Mouse (Mus musculus): ENCODE data around the gene Wdfy1.

Gene Wdfy1

GRCm38 (mm10) chr1:79711147-79712126 lies 64.5 kb downstream of the Wdfy1 start:
- DNase-seq (ENCODE audit: low spot score in 2 of 2) = peak; percentile 50 to 64

GRCm38 (mm10) chr1:79710678-79711077 lies 65.3 kb downstream of the Wdfy1 start:
- DNase-seq (ENCODE audit: low spot score in 2 of 2) = peak; percentile 25 to 41

- no peak for DNase-seq (ENCODE audit: low spot score in 2 of 2)
Measured at GRCm38 (mm10) chr1:79710216-79710615, 65.7 kb downstream of the Wdfy1 start.

- DNase-seq (ENCODE audit: low spot score in 2 of 2) = no peak
Measured at GRCm38 (mm10) chr1:79707383-79707782, 68.6 kb downstream of the Wdfy1 start.

DNA sequence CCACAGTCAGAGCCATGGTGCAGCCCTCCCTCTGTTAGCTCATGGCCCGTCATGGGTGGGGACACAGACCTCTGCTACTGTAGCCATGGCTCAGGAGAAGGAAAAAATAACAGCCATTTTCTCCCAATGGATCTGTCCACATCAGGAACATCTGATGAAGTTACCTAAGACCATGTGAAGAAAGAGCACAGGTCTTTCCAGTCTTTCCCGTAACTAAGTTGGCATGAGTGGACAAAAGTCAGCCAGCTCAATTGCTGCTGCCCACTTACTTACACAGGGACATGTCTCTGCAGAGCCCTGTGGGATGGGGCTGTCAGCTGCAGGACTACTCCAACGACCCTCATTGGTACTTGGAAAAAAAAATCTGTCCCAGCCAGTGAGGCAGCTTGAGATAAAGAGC lies 69.2 kb downstream of the Wdfy1 start:
- DNase-seq (ENCODE audit: low spot score in 2 of 2) = no peak

DNA sequence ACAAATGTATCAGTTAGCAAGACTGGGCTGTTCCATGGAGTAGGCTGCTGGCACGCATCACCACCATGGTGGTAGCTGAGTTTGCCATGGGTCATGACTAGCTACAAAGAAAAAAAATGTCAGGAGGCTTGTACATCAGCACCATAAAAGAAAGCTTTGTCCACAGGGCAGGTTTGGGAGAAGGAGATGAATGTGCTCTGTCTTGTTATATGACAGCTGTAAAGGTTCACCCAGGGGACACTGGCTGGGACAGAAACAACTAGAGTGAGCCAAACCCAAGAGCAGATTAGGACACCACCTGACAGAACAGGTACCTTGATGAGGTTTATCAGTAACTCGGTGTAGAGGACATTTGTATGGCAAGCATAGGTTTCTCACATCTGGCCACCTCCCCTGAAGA lies 71.3 kb downstream of the Wdfy1 start:
- no peak for DNase-seq (ENCODE audit: low spot score in 2 of 2)

GRCm38 (mm10) chr1:79703520-79703919 lies 72.4 kb downstream of the Wdfy1 start:
- DNase-seq (ENCODE audit: low spot score in 2 of 2) = no peak

DNA sequence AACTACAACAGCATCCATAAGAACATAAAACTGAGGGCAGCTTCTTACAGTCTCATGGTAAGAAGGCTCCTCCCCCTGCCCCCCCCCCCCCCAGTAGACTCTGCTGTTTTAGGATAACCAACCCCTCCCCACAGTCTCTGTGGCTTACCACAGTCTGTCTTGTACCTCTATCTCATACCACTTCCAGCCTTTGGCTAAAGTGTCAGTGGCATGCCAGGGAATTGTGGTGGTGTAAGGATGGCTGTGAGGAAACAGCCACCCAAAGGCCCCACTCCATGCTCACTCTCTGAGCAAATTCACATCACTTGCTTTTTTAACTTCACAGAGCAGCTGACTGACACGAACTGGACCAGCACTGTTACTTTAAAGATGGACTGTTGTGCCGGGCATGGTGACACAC lies 77.4 kb downstream of the Wdfy1 start:
- no peak for DNase-seq (ENCODE audit: low spot score in 2 of 2)

DNA sequence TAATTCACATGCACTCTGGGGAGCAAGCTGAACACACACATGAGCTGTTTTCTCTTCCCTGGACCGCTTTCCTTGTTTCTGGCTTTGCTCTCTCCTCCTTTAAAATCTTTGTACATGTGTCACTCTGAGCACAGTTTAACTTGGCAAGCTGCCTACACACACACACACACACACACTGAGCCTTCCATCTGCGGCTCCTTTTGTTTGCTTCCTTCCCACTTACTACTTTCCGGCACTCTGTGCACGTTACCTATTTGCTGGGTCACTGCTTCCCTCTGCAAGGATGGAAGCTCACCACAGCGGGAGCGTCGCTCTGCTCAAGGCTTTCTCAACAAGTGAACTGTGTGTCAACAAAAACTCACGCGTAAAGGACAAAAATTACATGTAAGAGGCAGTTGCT lies 78.6 kb downstream of the Wdfy1 start:
- peak; percentile 53 to 61 for DNase-seq (ENCODE audit: low spot score in 2 of 2)

GRCm38 (mm10) chr1:79696933-79697332 lies 79.0 kb downstream of the Wdfy1 start:
- DNase-seq (ENCODE audit: low spot score in 2 of 2) = no peak

DNA sequence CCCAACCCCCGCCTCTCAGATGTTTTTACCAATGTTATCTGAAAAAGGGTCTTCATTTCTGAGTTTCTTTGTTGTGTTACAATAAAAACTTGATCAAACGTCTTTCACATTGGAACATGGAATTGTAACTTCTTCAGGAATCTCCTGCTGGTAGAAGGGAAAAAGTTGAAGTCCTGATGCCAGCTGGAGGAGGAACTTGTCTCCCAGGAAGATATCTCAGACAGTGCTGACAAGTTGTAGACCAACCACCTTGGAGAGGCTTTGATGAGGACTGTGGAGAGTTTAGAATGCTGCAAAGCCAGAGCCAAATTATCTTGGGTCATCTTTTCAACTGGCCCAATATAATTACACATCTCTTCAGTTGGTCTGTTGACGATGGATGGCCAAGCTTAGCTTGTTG lies 83.5 kb downstream of the Wdfy1 start:
- no peak for DNase-seq (ENCODE audit: low spot score in 2 of 2)

- DNase-seq (ENCODE audit: low spot score in 2 of 2) = no peak
Measured at GRCm38 (mm10) chr1:79687254-79687653, 88.7 kb downstream of the Wdfy1 start.

DNA sequence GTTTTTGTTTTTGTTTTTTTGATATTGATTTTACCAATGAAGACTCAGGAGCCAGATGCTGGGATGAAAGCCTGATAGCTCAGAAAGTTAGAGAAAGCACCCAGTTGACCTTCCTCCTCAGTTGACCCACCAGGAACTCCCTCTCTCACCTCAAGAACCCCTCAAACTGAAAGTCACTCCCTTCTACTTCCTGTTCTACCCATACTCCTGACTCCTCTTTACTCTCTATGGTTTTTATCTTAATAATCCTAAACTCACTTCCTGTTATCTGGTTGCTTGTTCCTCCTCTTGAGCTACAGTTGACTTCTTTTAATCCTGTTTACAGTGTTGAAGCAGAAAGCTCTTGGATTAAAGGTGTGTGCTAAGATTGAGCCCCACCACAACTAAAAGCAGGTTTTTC lies 91.9 kb downstream of the Wdfy1 start:
- DNase-seq (ENCODE audit: low spot score in 2 of 2) = no peak

GRCm38 (mm10) chr1:79682936-79683335 lies 93.0 kb downstream of the Wdfy1 start:
- no peak for DNase-seq (ENCODE audit: low spot score in 2 of 2)

DNA sequence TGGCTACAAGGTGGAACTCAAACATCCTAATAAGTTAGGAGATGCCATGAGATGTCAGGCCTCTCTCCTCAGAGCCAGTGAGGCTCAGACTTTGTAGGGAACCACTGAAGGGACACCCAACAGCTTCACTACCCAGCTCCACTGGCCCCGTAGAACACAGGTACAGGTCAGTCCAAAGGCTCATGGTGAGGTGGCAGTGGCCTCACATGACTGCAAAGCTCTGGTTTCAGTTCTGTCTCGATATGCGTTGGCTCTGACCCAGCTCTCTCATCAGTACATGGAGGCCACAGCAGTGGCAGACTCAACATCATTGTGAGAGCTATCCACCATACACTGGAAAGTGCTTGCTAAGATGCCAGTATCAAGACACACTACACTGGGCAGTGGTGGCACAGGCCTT lies 95.2 kb downstream of the Wdfy1 start:
- DNase-seq (ENCODE audit: low spot score in 2 of 2) = no peak

GRCm38 (mm10) chr1:79678117-79678684 lies 97.7 kb downstream of the Wdfy1 start:
- no peak for DNase-seq (ENCODE audit: low spot score in 2 of 2)

DNA sequence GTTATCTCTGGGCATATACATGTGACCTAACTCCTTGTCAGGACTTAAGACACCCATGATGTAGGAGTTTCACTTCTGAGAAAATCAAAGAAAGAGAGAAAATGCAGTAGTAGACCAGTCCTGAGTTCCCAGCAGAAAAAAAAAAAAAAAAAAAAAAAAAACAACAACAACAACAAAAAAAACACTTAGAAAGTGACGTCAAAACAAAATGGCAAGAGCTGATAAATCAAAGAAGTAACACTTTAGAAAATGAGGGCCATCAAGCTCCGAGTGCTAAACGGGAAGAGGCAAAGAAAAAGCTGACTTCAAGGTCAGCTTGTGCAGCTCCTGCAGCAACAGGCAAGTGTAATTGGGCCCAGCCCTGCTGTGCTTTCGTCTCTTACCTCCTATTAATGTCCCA lies 100.2 kb downstream of the Wdfy1 start:
- no peak for DNase-seq (ENCODE audit: low spot score in 2 of 2)

DNA sequence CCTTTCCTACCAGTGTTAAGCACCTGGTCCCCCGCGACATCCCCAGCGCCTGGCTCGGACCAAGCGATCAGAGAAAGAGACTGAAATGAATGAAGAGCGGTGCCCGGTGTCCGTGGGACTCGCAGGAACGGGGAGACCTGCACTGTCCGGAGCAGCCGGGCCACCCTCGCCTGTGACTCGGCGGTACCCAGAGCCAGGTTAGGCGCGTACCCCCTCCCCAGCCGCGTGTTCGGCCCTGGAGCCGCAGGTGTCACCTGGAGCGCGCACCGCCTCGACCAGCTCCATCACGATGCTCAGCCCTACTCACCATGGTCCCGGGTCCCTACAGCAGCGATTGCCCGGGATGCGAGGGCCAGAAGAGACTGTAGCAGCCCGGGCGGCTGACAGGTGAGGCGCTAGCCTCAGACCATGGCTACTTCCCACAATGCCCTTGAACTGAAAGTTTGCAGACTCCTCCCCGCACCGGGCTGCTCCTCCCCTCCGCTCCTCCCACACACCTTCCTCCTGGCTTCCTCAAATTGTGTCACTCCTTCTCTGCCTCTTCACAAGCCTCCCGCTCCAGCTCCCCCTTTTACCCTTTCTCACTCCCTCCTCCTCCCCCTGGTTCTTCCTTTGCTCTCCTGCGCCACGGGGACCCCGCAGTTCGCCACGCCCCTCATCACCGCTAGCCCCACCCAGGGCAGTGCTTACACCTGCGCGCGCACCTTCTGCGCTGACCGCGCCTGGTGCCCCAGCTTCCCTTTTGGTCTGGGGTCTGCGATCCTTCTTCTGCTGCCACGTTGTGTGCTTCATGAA lies 104.2 kb downstream of the Wdfy1 start, which contains the start of gene Ap1s3:
Ap1s3 (minus strand) TSS at position 430 of the 795 bp plus-strand sequence.
- DNase-seq (ENCODE audit: low spot score in 2 of 2) = peak; percentile 51 to 54

GRCm38 (mm10) chr1:79671196-79671542 lies 104.8 kb downstream of the Wdfy1 start:
- peak in 1 of 2 experiments; percentile 8 for DNase-seq (ENCODE audit: low spot score in 2 of 2)

DNA sequence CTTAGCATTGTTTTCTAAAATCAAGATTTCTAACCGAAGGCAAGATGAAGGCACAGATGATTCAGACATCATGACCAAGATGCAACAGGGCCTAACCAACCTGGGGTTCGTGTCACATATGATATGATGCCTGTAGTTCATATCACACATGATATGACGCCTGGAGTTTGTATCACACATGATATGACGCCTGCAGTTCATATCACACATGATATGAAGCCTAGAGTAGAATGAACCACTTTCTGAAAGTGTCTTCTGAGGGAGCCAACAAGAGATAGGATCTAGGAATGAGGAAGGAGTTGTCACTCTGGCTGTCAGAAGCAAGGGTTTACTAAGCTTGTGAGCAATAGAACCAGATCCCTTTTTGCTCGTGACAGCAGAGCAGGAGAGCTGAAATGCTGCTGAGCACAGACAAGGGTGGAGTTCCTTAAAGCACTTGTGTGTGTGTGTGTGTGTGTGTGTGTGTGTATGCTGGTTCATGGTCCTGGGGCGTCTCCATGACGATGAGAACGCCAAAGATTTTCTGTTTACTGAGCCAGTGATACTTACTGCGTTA lies 106.4 kb downstream of the Wdfy1 start:
- no peak for DNase-seq (ENCODE audit: low spot score in 2 of 2)

- DNase-seq (ENCODE audit: low spot score in 2 of 2) = no peak
Measured at GRCm38 (mm10) chr1:79664911-79665310, 111.0 kb downstream of the Wdfy1 start.

GRCm38 (mm10) chr1:79659598-79659997 lies 116.3 kb downstream of the Wdfy1 start:
- no peak for DNase-seq (ENCODE audit: low spot score in 2 of 2)

All from right cerebral cortex, adult 2 months (tissue).